Mouse (Mus musculus): ENCODE measurements around the gene Fsd2.

Fsd2 gene

GRCm38 (mm10) chr7:81571941-81572441 is 5.2 kb upstream of the Fsd2 start:
- DNase-seq (ENCODE audit: low spot score), result no peak

GRCm38 (mm10) chr7:81571108-81571940 is 4.6 kb upstream of the Fsd2 start, which contains the start of gene Whamm:
Gene Whamm (plus strand): TSS chr7:81571266.
- peak; percentile 88 for DNase-seq (ENCODE audit: low spot score)

- no peak for DNase-seq (ENCODE audit: low spot score)
These were observed 4.0 kb upstream of the Fsd2 start for GRCm38 (mm10) chr7:81570752-81571107.

GRCm38 (mm10) chr7:81570271-81570670 is 3.5 kb upstream of the Fsd2 start:
- DNase-seq (ENCODE audit: low spot score), result no peak

GRCm38 (mm10) chr7:81569851-81570250 is 3.1 kb upstream of the Fsd2 start:
- DNase-seq (ENCODE audit: low spot score), result no peak

- no peak for DNase-seq (ENCODE audit: low spot score)
These were observed 652 bp upstream of the Fsd2 start for GRCm38 (mm10) chr7:81567396-81567795.

GRCm38 (mm10) chr7:81566332-81566731 is 412 bp downstream of the Fsd2 start:
- no peak for DNase-seq (ENCODE audit: low spot score)

GRCm38 (mm10) chr7:81565381-81566055 is 1.2 kb downstream of the Fsd2 start:
- no peak for DNase-seq (ENCODE audit: low spot score)

GRCm38 (mm10) chr7:81564766-81565165 is 2.0 kb downstream of the Fsd2 start:
- DNase-seq (ENCODE audit: low spot score), result no peak

- DNase-seq (ENCODE audit: low spot score), result no peak
These were observed 3.2 kb downstream of the Fsd2 start for GRCm38 (mm10) chr7:81563506-81564015.

GRCm38 (mm10) chr7:81561211-81561610 is 5.5 kb downstream of the Fsd2 start:
- DNase-seq (ENCODE audit: low spot score), result no peak

- no peak for DNase-seq (ENCODE audit: low spot score)
These were observed 6.4 kb downstream of the Fsd2 start for GRCm38 (mm10) chr7:81560101-81561049.

GRCm38 (mm10) chr7:81559231-81559980 is 7.3 kb downstream of the Fsd2 start:
- no peak for DNase-seq (ENCODE audit: low spot score)

GRCm38 (mm10) chr7:81557985-81558360 is 8.8 kb downstream of the Fsd2 start:
- no peak for DNase-seq (ENCODE audit: low spot score)

- DNase-seq (ENCODE audit: low spot score), result no peak
These were observed 9.3 kb downstream of the Fsd2 start for GRCm38 (mm10) chr7:81557252-81557984.

GRCm38 (mm10) chr7:81556839-81557238 is 9.9 kb downstream of the Fsd2 start:
- DNase-seq (ENCODE audit: low spot score), result no peak

GRCm38 (mm10) chr7:81554369-81554768 is 12.4 kb downstream of the Fsd2 start:
- DNase-seq (ENCODE audit: low spot score), result no peak

- DNase-seq (ENCODE audit: low spot score), result no peak
These were observed 13.2 kb downstream of the Fsd2 start for GRCm38 (mm10) chr7:81553589-81553988.

- DNase-seq (ENCODE audit: low spot score), result no peak
These were observed 17.9 kb downstream of the Fsd2 start for GRCm38 (mm10) chr7:81548864-81549263.

GRCm38 (mm10) chr7:81542934-81543333 is 23.8 kb downstream of the Fsd2 start:
- no peak for DNase-seq (ENCODE audit: low spot score)

Measured in ovary, adult 18-20 months (tissue).